Mouse (Mus musculus): ENCODE results near the gene Olfr351. TPM values are rescaled to one million over a fixed set of nuclear protein-coding genes. Genes with fewer than 3 reads are reported as not detected.

The Olfr351 gene
- polyA plus RNA-seq (2017; shearing (Covaris generic)) = not detected

DNA sequence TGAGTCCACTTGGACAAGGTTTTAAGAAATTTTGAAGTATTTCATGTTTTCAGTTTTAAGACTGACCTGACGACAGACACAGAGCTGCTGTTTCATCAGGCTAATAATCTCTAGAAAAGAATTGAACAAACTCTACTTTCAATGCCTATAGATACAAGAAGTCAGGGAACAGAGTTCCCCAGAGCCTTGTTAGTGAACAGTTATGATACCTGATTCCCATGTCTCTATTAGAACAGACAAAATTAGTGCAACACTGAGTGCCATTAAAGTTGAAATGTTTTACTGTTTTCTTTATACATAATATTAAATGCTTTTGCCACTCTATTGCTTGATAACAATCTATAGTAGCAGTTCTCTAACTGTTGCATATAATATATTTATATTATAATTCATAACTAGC, at the start of gene Olfr351:
Gene Olfr351, minus strand, starts transcription at position 101 of the 400 bp plus-strand sequence.

GRCm38 (mm10) chr2:36905380-36905779, 42.9 kb upstream of the Olfr351 start, which contains the start of gene Olfr354:
TSS of gene Olfr354 (plus strand) at chr2:36905680.

DNA sequence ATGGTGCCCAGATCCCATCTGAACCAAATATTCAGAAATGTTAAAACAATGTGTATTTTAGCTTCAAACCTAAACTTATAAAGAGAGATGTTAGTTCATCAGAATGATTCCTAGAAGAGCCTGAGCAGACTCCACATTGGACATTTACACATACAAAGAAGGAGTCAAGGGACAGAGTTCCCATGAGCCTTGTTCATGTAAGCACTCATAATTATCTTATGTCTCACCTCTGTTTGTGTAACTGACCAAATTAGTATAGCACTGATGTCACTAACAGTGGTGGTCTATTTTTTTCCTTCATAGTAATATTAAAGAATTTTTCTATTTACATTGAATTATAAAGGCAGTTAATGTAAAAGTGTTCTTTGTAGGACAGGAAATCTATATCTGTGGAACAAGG, 30.4 kb upstream of the Olfr351 start, which contains the start of gene Olfr353:
Gene Olfr353, minus strand, starts transcription at position 101 of the 400 bp plus-strand sequence.

GRCm38 (mm10) chr2:36868160-36868559, 5.7 kb upstream of the Olfr351 start, which contains the start of gene Olfr352:
TSS of gene Olfr352 (plus strand) at chr2:36868460.

GRCm38 (mm10) chr2:36846010-36846409, 16.4 kb downstream of the Olfr351 start, which contains the start of gene Olfr350:
TSS of gene Olfr350 (plus strand) at chr2:36846310.

GRCm38 (mm10) chr2:36816932-36817331, 45.5 kb downstream of the Olfr351 start, which contains the start of gene Olfr3:
TSS of gene Olfr3 (minus strand) at chr2:36817032.

Other genes starting within 250 kb of the Olfr351 start
- not detected for gene Olfr345, start 222.6 kb downstream of the Olfr351 start, polyA plus RNA-seq (2017; shearing (Covaris generic))
- gene Olfr346, start 176.9 kb downstream of the Olfr351 start, polyA plus RNA-seq (2017; shearing (Covaris generic)) = not detected
- not detected for gene Olfr347, start 130.8 kb downstream of the Olfr351 start, polyA plus RNA-seq (2017; shearing (Covaris generic))
- gene Olfr348, start 78.4 kb downstream of the Olfr351 start, polyA plus RNA-seq (2017; shearing (Covaris generic)) = not detected
- 0.53 TPM for gene Olfr50, start 72.1 kb downstream of the Olfr351 start, polyA plus RNA-seq (2017; shearing (Covaris generic))
- not detected for gene Olfr3, start 45.6 kb downstream of the Olfr351 start, polyA plus RNA-seq (2017; shearing (Covaris generic))
- not detected for gene Olfr350, start 16.4 kb downstream of the Olfr351 start, polyA plus RNA-seq (2017; shearing (Covaris generic))
- not detected for gene Olfr352, start 5.8 kb upstream of the Olfr351 start, polyA plus RNA-seq (2017; shearing (Covaris generic))
- not detected for gene Olfr353, start 30.3 kb upstream of the Olfr351 start, polyA plus RNA-seq (2017; shearing (Covaris generic))
- gene Olfr354, start 43.0 kb upstream of the Olfr351 start, polyA plus RNA-seq (2017; shearing (Covaris generic)) = 0.09 TPM
- gene Olfr355, start 66.2 kb upstream of the Olfr351 start, polyA plus RNA-seq (2017; shearing (Covaris generic)) = not detected
- gene Olfr356, start 74.5 kb upstream of the Olfr351 start, polyA plus RNA-seq (2017; shearing (Covaris generic)) = not detected
- gene Olfr357, start 131.2 kb upstream of the Olfr351 start, polyA plus RNA-seq (2017; shearing (Covaris generic)) = not detected
- gene Olfr358, start 146.7 kb upstream of the Olfr351 start, polyA plus RNA-seq (2017; shearing (Covaris generic)) = not detected
- not detected for gene Olfr360, start 203.1 kb upstream of the Olfr351 start, polyA plus RNA-seq (2017; shearing (Covaris generic))
- not detected for gene Olfr361, start 226.6 kb upstream of the Olfr351 start, polyA plus RNA-seq (2017; shearing (Covaris generic))

All from naive thymus-derived CD4-positive, alpha-beta T cell, adult 5 months (primary cell).